Mouse (Mus musculus) G1E (cell line): Measurements from ENCODE around the gene Nfrkb. TPM values are rescaled to one million over a fixed set of nuclear protein-coding genes. Genes with fewer than 3 reads are reported as not detected.
A peak's percentile ranks its signal among the peaks of the same experiment; 100 is the strongest.

Experiments used
- ATAC-seq: 2 replicates; pipeline ENCODE4 v1.8.0; 2016; ENCODE audit warnings: mild to moderate bottlenecking; ENCODE audit not compliant: insufficient number of reproducible peaks, poor library complexity, low FRiP score, severe bottlenecking; ENCODE audit errors: extremely low read depth
- DNase-seq: peaks from one replicate; pipeline ENCODE4 v3.0.0; 2012; ENCODE audit warnings: low spot score
- H3K27me3 ChIP-seq: 2 replicates; pipeline ENCODE4 v1.6.1; 2012; ENCODE audit warnings: mild to moderate bottlenecking, low read length, inconsistent platforms; ENCODE audit not compliant: insufficient read depth
- H3K36me3 ChIP-seq: replicated peaks from 2 replicates; pipeline ENCODE3; 2012; ENCODE audit warnings: mild to moderate bottlenecking, inconsistent platforms
- H3K4me1 ChIP-seq: 2 replicates; pipeline ENCODE4 v1.6.1; 2012; ENCODE audit warnings: low read depth, low read length, inconsistent platforms, mixed read lengths; ENCODE audit not compliant: insufficient read depth
- H3K4me3 ChIP-seq: 2 replicates; pipeline ENCODE4 v1.5.1; 2012; ENCODE audit warnings: low read depth, mild to moderate bottlenecking, inconsistent platforms, low read length, moderate library complexity, mixed read lengths
- H3K9me3 ChIP-seq: replicated peaks from 2 replicates; pipeline ENCODE4 v1.6.1; 2012; ENCODE audit warnings: inconsistent platforms
- CTCF ChIP-seq: IDR thresholded peaks from 2 replicates; pipeline ENCODE4 v1.5.1; 2012; ENCODE audit warnings: low read depth, low read length, inconsistent platforms, mixed read lengths
- GATA1 ChIP-seq: IDR thresholded peaks from 2 replicates; pipeline ENCODE4 v1.6.1; 2012; ENCODE audit warnings: borderline replicate concordance, low read length, inconsistent platforms, mixed read lengths
- GATA2 ChIP-seq: IDR thresholded peaks from 2 replicates; pipeline ENCODE4 v1.6.1; 2012; ENCODE audit warnings: low read depth, low read length, inconsistent platforms, borderline replicate concordance
- POLR2AphosphoS5 ChIP-seq: IDR thresholded peaks from 2 replicates; pipeline ENCODE4 v1.6.1; 2012; ENCODE audit warnings: low read depth, low read length, inconsistent platforms; ENCODE audit not compliant: insufficient replicate concordance
- TAL1 ChIP-seq: conservative IDR thresholded peaks from 2 replicates; pipeline ENCODE4 v1.6.1; 2012; ENCODE audit warnings: low read depth, low read length, inconsistent platforms, mixed read lengths
- polyA plus RNA-seq: library from polyadenylated mRNA; stranded (reverse); fragments of >175 nt; gene quantifications from 2 replicates; pipeline ENCODE4 v1.2.3, GENCODE M21; 2012
- total RNA-seq, 2 experiments: library from RNA; stranded (forward) in 1 of 2; stranded (reverse) in 1 of 2; fragments of 200-1000 nt in 1 of 2; fragments of >200 nt in 1 of 2; fragmentation: Nextera tagmentation in 1 of 2; gene quantifications; 2 replicates each; pipeline ENCODE4 v1.2.3; 2014 to 2017

Gene Nfrkb
- total and polyA plus RNA-seq, 3 experiments = 21.2 to 39.9 (median 23.8) TPM

DNA sequence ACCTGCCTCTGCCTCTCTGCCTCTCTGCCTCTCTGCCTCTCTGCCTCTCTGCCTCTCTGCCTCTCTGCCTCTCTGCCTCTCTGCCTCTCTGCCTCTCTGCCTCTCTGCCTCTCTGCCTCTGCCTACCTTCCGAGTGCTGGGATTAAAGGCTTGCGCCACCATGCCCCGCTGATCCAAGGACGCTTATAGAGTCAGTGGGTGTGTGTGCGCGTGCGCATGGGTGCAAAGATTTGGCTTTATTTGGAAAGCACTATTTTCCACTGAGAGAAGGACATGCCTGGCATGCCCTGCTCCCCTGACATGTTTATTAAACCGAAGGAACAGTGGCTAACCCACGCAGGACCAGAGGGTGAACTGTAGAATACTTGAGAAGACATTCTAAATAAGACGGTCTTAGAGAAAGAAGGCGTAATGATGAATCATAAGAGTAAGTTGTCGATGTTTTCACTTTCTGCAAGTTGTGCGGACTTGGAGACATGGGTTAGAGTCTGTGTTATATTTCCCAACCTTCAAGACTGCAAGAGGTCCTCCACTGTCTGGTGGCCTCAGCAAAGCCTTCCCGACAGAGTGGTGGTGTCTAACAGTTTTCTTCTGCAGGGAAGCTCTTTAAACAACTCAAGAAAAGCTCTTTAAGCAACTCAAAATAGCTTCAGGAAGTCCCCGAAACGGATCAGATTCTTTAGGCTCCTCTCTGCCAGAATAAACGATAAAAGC, 1.0 kb upstream of the Nfrkb start:
- TF ChIP-seq GATA2 (no peak), TAL1 (no peak), GATA1 (no peak), POLR2AphosphoS5 (no peak), CTCF (no peak)
- Histone ChIP-seq H3K4me1 (peaks cover 35% of the 10 kb centered on the region), H3K27me3 (no peaks in the 10 kb centered on the region), H3K4me3 (no peak overlapping the region), H3K36me3 (peaks cover 24% of the 10 kb centered on the region), H3K9me3 (no peaks in the 10 kb centered on the region)
- ATAC-seq (no peak), DNase-seq (no peak)

DNA sequence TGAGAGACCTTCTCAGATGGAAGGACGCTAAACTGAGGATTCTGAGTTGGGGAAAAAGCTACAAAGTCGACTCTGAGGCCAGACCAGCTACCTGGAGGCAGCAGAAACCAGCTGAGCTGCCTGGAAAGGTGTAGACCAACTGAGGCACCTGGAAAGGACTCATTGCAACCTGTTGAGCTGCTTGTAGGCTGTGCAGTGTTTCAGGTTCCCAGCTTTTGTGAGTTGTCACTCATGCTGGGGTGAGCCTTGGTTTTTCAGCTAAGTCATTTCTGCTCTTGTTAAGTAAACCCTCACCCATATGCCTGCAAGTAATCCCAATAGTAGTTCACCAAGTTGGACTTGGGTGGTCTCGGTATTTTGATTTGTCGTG, 507 bp upstream of the Nfrkb start:
- TF ChIP-seq TAL1 (no peak), GATA2 (no peak), CTCF (no peak), GATA1 (no peak), POLR2AphosphoS5 (no peak)
- ATAC-seq (no peak), DNase-seq (no peak)

GRCm38 (mm10) chr9:31386368-31387180, 582 bp downstream of the Nfrkb start:
- Histone ChIP-seq H3K4me1 (peaks cover 35% of the 10 kb centered on the region), H3K27me3 (no peaks in the 10 kb centered on the region), H3K4me3 (peak overlapping the region; percentile 92), H3K36me3 (peaks cover 36% of the 10 kb centered on the region), H3K9me3 (no peaks in the 10 kb centered on the region)
- ATAC-seq (no peak), DNase-seq (no peak)
- no peak for TF ChIP-seq GATA1

More for the DNA sequence above, 507 bp upstream of the Nfrkb start:
- Histone ChIP-seq H3K4me1 (peaks cover 35% of the 10 kb centered on the region), H3K36me3 (peaks cover 27% of the 10 kb centered on the region), H3K9me3 (no peaks in the 10 kb centered on the region), H3K27me3 (no peaks in the 10 kb centered on the region), H3K4me3 (peak overlapping the region; percentile 92)

- Histone ChIP-seq H3K27me3 (no peaks in the 10 kb centered on the region), H3K4me1 (peaks cover 35% of the 10 kb centered on the region), H3K9me3 (no peaks in the 10 kb centered on the region), H3K4me3 (peak overlapping the region; percentile 92), H3K36me3 (peaks cover 42% of the 10 kb centered on the region)
- DNase-seq (no peak), ATAC-seq (no peak)
- TF ChIP-seq GATA2 (no peak), TAL1 (no peak), POLR2AphosphoS5 (no peak), GATA1 (no peak), CTCF (no peak)
Observed at GRCm38 (mm10) chr9:31387206-31387605, 1.2 kb downstream of the Nfrkb start.

GRCm38 (mm10) chr9:31400441-31400840, 14.4 kb downstream of the Nfrkb start:
- Histone ChIP-seq H3K27me3 (no peaks in the 10 kb centered on the region), H3K9me3 (no peaks in the 10 kb centered on the region), H3K4me3 (no peak overlapping the region), H3K4me1 (peaks cover 3% of the 10 kb centered on the region; the same call in 1 of the 2 replicates), H3K36me3 (peaks cover 96% of the 10 kb centered on the region)
- TF ChIP-seq GATA1 = no peak
- peak; percentile 73 for TF ChIP-seq CTCF
- no peak for TF ChIP-seq TAL1
- no peak for TF ChIP-seq GATA2
- no peak for TF ChIP-seq POLR2AphosphoS5
- DNase-seq (peak; percentile 22), ATAC-seq (no peak)

GRCm38 (mm10) chr9:31404311-31404710, 18.3 kb downstream of the Nfrkb start:
- TF ChIP-seq CTCF (no peak), TAL1 (no peak), POLR2AphosphoS5 (no peak), GATA2 (no peak), GATA1 (no peak)
- Histone ChIP-seq H3K4me3 (no peak overlapping the region), H3K36me3 (peaks cover 82% of the 10 kb centered on the region), H3K4me1 (peaks cover 3% of the 10 kb centered on the region; the same call in 1 of the 2 replicates), H3K27me3 (no peaks in the 10 kb centered on the region), H3K9me3 (no peaks in the 10 kb centered on the region)
- no peak for ATAC-seq
- no peak for DNase-seq
